Mouse (Mus musculus): ENCODE measurements around the gene Gm16429. TPM values are rescaled to one million over a fixed set of nuclear protein-coding genes. Genes with fewer than 3 reads are reported as not detected.

Gm16429 gene
- polyA plus RNA-seq (2012; rRNA removed) = not detected in 2 replicates

DNA sequence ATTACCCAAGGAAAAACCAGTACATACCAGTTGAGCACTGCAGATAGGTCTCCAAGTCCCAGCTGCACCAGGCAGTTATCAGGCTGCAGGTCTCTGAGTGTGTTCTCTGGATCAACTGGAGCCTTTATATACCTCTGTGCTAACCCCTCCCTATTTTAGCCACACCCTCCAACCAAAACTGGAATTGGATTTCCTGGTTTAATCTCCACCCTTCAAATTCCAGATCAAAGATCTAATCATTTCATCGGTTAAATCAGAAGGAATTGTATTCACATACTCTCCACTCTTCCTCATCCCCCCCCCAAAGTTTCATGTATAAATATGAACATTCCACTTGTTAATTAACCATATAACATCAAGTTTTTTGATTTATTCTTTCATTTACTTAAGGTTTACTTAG lies at the start of gene Gm16429:
TSS of gene Gm16429 (minus strand) at position 101 of the 400 bp plus-strand sequence.

Other genes starting within 250 kb of the Gm16429 start
- not detected in 2 replicates for gene Gm7792, start 85.3 kb downstream of the Gm16429 start, polyA plus RNA-seq (2012; rRNA removed)
- not detected in 2 replicates for gene BC061212, start 141.5 kb upstream of the Gm16429 start, polyA plus RNA-seq (2012; rRNA removed)
- not detected in 2 replicates for gene Gm6351, start 147.3 kb upstream of the Gm16429 start, polyA plus RNA-seq (2012; rRNA removed)

All from liver, embryonic 14 days (tissue).